Mouse (Mus musculus) neural tube, embryonic 11.5 days (tissue): ENCODE results near the gene Cenpm. TPM values are rescaled to one million over a fixed set of nuclear protein-coding genes. Genes with fewer than 3 reads are reported as not detected.
"Not testable (repeated sequence)": the region's sequence is repeated elsewhere in the genome, so short reads cannot be mapped to it uniquely, and the experiment has no call there.

Experiments used
- ATAC-seq: fragments of 200-750 bp; cut with Nextera tagmentation; 2 replicates; pipeline ENCODE4 v1.8.0; 2017; ENCODE audit warnings: moderate number of reproducible peaks, mild to moderate bottlenecking, moderate TSS enrichment, moderate library complexity; ENCODE audit not compliant: insufficient read depth, low FRiP score, low TSS enrichment
- DNase-seq: peaks from one replicate; pipeline ENCODE4 v3.0.0-alpha.2; 2015; ENCODE audit warnings: low spot score
- H3K27ac ChIP-seq: fragments of 300-500 bp; sonication (generic); 2 replicates; pipeline ENCODE4 v1.5.1; 2014; ENCODE audit warnings: low read depth, mild to moderate bottlenecking, low read length
- H3K27me3 ChIP-seq: fragments of 300-500 bp; sonication (generic); 2 replicates; pipeline ENCODE4 v1.6.1; 2014; ENCODE audit warnings: mild to moderate bottlenecking, low read length, mixed read lengths; ENCODE audit not compliant: control insufficient read depth, insufficient read depth
- H3K36me3 ChIP-seq: fragments of 300-500 bp; sonication (generic); 2 replicates; pipeline ENCODE4 v1.6.1; 2014; ENCODE audit warnings: mild to moderate bottlenecking, low read length, moderate library complexity, mixed read lengths; ENCODE audit not compliant: control insufficient read depth, insufficient read depth
- H3K4me1 ChIP-seq: fragments of 300-500 bp; sonication (generic); 2 replicates; pipeline ENCODE4 v1.6.1; 2014; ENCODE audit warnings: low read length, mixed read lengths; ENCODE audit not compliant: control insufficient read depth, insufficient read depth
- H3K4me2 ChIP-seq: fragments of 300-500 bp; sonication (generic); 2 replicates; pipeline ENCODE4 v1.6.1; 2014; ENCODE audit warnings: low read depth, mild to moderate bottlenecking, moderate library complexity
- H3K4me3 ChIP-seq: fragments of 300-500 bp; sonication (generic); 2 replicates; pipeline ENCODE4 v1.5.1; 2014; ENCODE audit warnings: low read depth, low read length
- H3K9ac ChIP-seq: fragments of 300-500 bp; sonication (generic); 2 replicates; pipeline ENCODE4 v1.6.1; 2014; ENCODE audit warnings: mild to moderate bottlenecking, low read length
- H3K9me3 ChIP-seq: fragments of 300-500 bp; sonication (generic); 2 replicates; pipeline ENCODE4 v1.6.1; 2016; ENCODE audit warnings: low read length; ENCODE audit not compliant: control insufficient read depth
- WGBS: fragments of 180-500 bp; shearing (Covaris S2); extraction: QIAGEN DNeasy Blood & Tissue Kit; methylation state at CpG from one replicate; pipeline ENCODE4 v1.1.7; 2014; 5-methylcytosine and 5-hydroxymethylcytosine counted together
- polyA plus RNA-seq: library from polyadenylated mRNA; unstranded; fragments of >200 nt; fragmentation: Nextera tagmentation; extraction: Ambion mirVana; gene quantifications from 2 replicates; pipeline ENCODE4 v1.2.1, GENCODE M21; 2014

The Cenpm gene
- polyA plus RNA-seq, 1 experiment from 2014 or later: 64.4 TPM

DNA sequence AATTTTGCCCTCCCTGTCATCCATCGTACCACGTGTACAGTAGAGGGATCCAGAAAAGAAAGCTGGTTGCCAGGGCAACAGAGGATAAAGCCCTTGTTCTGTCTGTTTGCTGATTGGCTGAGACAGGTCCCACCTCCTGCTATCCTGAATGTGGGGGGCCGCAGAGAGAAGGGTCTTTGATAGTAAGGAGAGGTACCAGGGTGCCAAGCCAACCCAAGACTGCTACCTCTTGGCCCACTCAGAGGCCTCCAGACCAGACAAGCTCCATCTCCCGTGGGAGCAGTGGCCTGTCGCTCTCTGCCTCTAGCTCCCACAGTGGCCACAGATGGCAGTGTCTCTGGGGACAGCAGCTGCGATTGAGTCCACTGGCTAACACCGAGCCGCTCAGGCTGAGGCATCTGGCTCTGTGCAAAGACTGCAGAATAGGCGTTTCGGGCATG is 11.4 kb upstream of the Cenpm start:
- 34% methylated on average over 10 of the region's 10 CpGs for WGBS
- peak overlapping the region; percentile 67; the same call in 1 of the 2 replicates for H3K27ac ChIP-seq

DNA sequence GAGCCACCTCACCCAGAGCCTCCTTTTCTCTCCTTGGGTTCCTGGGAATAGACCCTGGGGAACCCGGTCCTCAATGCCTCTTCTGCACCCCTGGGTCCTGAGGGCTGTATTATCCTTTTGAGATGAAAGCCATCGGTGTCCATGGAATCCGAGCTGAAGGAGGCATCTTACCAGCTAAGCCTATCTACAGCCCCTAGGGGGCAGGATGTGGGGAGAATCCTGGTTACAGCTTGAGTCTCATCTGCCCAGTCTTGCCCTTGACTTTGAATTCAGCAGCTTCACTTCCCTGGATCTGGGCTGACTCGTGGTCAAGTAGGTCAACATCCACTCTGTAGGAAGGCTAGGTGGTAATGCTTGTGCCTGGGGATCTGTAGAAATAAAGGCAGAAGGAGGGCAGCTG is 10.7 kb upstream of the Cenpm start:
- no peak for DNase-seq
- Histone ChIP-seq H3K4me1 (peaks cover 11% of the 10 kb centered on the region), H3K4me2 (no peak overlapping the region), H3K36me3 (no peaks in the 10 kb centered on the region), H3K9me3 (no peaks in the 10 kb centered on the region), H3K27ac (no peak overlapping the region), H3K9ac (no peak overlapping the region), H3K27me3 (no peaks in the 10 kb centered on the region), H3K4me3 (no peak overlapping the region)
- ATAC-seq: no peak
- 52% methylated on average over 4 of the region's 4 CpGs for WGBS

More for the DNA sequence above, 11.4 kb upstream of the Cenpm start:
- DNase-seq (peak; percentile 75), ATAC-seq (peak; percentile 81)
- Histone ChIP-seq H3K4me3 (peak overlapping the region; percentile 16), H3K9me3 (no peaks in the 10 kb centered on the region), H3K4me2 (peak overlapping the region; percentile 32), H3K9ac (peak overlapping the region; percentile 9), H3K27me3 (no peaks in the 10 kb centered on the region), H3K36me3 (no peaks in the 10 kb centered on the region), H3K4me1 (peaks cover 11% of the 10 kb centered on the region)

DNA sequence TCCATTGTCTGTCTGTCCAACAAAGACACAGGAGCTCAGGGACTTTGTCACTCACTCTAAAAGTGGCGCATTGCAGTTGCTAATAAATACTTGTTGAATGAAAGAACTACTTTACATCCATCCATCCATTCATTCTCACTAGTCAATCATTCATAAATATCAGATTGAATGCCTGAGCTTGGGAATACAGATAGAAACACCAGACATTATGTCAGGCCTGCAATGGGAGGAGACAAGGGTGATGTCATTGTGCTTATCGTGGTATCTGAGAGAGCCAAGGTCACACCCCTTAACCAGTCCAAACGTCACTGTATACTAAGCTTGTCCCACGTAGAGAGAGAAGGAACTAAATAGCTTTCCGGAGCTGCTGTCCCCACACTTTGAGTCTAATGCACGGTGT is 7.5 kb upstream of the Cenpm start, which contains the start of gene 1500009C09Rik:
1500009C09Rik (plus strand) TSS at position 301 of the 400 bp plus-strand sequence.
- no peaks in the 10 kb centered on the region for H3K9me3 ChIP-seq
- no peaks in the 10 kb centered on the region for H3K36me3 ChIP-seq
- no peak within 1 kb of the TSS for H3K9ac ChIP-seq
- no peaks in the 10 kb centered on the region for H3K27me3 ChIP-seq
- H3K4me2 ChIP-seq: no peak within 1 kb of the TSS
- no peak for DNase-seq
- H3K4me1 ChIP-seq: peaks cover 11% of the 10 kb centered on the region
- H3K27ac ChIP-seq: no peak within 1 kb of the TSS
- no peak within 1 kb of the TSS for H3K4me3 ChIP-seq
- no peak for ATAC-seq
- 93% methylated on average over 6 of the region's 6 CpGs for WGBS

DNA sequence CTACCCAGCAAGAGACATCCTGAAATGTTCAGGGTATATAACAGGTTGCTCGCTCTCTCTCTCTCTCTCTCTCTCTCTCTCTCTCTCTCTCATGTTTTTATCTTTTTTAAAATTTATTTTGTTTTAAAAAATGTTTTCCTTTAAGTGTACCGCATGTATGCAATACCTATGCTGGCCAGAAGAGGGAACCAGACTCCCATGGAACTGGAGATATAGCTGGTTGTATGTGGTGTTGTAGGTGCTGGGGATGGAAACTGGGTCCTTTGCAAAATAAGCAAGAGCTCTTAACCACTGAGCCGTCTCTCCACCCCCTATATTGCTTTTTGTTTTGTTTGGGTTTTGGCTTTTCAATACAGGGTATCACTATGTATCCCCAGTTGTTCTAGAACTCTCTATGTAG is 7.0 kb upstream of the Cenpm start:
- H3K9ac ChIP-seq: no peak overlapping the region
- no peak for DNase-seq
- H3K36me3 ChIP-seq: no peaks in the 10 kb centered on the region
- no peaks in the 10 kb centered on the region for H3K27me3 ChIP-seq
- H3K9me3 ChIP-seq: no peaks in the 10 kb centered on the region
- WGBS: 95% methylated on average over 3 of the region's 3 CpGs
- no peak overlapping the region for H3K4me3 ChIP-seq
- no peak for ATAC-seq
- H3K4me2 ChIP-seq: no peak overlapping the region
- H3K27ac ChIP-seq: no peak overlapping the region
- H3K4me1 ChIP-seq: peaks cover 11% of the 10 kb centered on the region

DNA sequence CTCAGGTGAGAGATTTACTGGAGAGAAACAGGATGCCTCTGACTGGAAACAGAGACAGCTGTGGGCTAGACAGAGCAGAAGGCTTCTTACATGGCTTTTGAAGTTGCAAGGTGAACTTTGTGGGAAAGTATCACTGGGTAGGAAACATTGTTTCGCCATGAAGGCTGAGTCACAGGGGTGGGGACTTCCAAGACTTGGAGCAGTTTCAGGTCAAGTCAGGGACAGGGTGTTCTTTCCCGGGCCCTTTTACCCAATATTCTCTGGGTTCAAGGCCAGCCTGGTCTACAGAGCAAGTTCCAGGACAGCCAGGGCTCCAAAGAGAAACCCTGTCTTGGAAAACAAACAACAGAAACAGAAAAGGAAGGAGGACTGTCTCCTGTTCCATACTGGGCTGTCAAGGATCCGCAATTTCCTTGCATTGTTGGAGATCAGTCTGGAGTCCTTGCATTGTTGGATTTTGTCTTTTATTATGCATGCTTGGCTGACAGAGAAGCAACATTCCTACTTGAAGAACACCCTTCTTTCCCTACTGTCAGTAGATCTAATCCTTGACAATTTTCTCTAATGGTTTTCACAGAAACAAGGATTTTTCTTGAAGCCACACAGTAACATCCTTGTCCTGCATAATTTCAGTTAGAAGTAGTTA is 2.7 kb upstream of the Cenpm start:
- H3K4me2 ChIP-seq: no peak overlapping the region
- ATAC-seq (no peak), DNase-seq (no peak)
- H3K9me3 ChIP-seq: no peaks in the 10 kb centered on the region
- WGBS: 87% methylated on average over 3 of the region's 3 CpGs
- no peaks in the 10 kb centered on the region for H3K36me3 ChIP-seq
- H3K27me3 ChIP-seq: no peaks in the 10 kb centered on the region
- no peak overlapping the region for H3K27ac ChIP-seq
- no peak overlapping the region for H3K9ac ChIP-seq
- no peak overlapping the region for H3K4me3 ChIP-seq
- peaks cover 2% of the 10 kb centered on the region; the same call in 1 of the 2 replicates for H3K4me1 ChIP-seq

DNA sequence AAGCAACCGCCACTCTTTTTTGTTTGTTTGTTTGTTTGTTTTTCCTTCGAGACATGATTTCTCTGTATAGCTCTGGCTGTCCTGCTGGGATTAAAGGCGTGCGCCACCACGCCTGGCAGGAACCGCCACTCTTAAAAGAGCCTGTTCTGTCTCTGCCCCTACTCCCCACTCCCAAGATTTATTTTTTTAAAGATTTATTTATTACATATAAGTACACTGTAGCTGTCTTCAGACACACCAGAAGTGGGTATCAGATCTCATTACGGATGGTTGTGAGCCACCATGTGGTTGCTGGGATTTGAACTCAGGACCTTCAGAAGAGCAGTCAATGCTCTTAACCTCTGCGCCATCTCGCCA is 235 bp upstream of the Cenpm start:
- WGBS: 20% methylated on average over 9 of the region's 9 CpGs

DNA sequence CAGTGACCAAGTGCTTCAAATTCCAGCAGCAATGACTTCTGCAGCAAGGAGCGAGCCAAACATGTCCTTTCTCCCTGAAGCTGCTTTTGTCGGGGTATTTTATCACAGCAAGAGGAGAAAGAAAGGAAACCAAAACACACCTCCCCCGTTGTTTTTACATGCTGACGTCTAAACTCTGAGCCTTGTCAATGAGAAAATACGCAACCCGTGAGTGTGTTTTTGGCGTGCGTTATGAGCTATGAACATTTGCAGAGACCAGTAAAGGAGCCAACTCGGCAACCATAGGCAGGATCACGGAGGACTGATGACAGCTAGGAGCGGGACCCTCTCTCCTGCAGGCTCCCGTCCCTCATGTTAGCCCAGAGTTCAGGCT is 820 bp downstream of the Cenpm start:
- H3K4me1 ChIP-seq: peaks cover 2% of the 10 kb centered on the region; the same call in 1 of the 2 replicates
- peak overlapping the region; percentile 49 for H3K9ac ChIP-seq
- peak overlapping the region; percentile 67 for H3K4me3 ChIP-seq
- ATAC-seq (no peak), DNase-seq (no peak)
- peak overlapping the region; percentile 56 for H3K4me2 ChIP-seq
- WGBS: 6% methylated on average over 12 of the region's 12 CpGs
- no peak overlapping the region for H3K27ac ChIP-seq
- H3K36me3 ChIP-seq: no peaks in the 10 kb centered on the region; the same call in 1 of the 2 replicates
- no peaks in the 10 kb centered on the region for H3K27me3 ChIP-seq
- H3K9me3 ChIP-seq: no peaks in the 10 kb centered on the region

More for the DNA sequence above, 235 bp upstream of the Cenpm start:
- Histone ChIP-seq H3K4me3 (peak overlapping the region; percentile 67), H3K27ac (peak overlapping the region; percentile 73; the same call in 1 of the 2 replicates), H3K9ac (peak overlapping the region; percentile 49), H3K4me2 (peak overlapping the region; percentile 56)
- H3K9me3 ChIP-seq, H3K36me3 ChIP-seq, H3K4me1 ChIP-seq, DNase-seq, H3K27me3 ChIP-seq, ATAC-seq: not testable (repeated sequence)

DNA sequence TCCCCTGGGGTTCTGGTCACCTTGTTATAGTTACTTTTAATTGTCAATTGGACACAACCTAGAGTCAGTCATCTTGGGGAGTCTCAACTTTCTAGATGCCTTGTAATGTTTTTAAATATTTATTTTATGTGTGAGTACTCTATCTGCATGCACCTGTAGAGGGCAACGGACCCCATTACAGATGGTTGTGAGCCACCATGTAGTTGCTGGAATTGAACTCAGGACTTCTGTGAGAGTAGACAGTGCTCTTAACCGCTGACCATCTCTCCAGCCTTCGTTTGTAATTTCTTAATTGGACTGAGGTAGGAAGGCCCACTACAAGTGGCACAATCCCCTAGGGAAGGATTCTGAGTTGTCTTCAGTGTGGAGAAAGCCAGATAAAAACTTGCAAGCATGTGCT is 1.2 kb downstream of the Cenpm start:
- Histone ChIP-seq H3K9me3 (no peaks in the 10 kb centered on the region), H3K9ac (0 out of 2 replicates have a peak overlapping the region, but pooled peaks have one; percentile 49), H3K36me3 (no peaks in the 10 kb centered on the region; the same call in 1 of the 2 replicates), H3K4me1 (peaks cover 2% of the 10 kb centered on the region; the same call in 1 of the 2 replicates), H3K27me3 (no peaks in the 10 kb centered on the region), H3K27ac (no peak overlapping the region), H3K4me2 (peak overlapping the region; percentile 56), H3K4me3 (peak overlapping the region; percentile 67)
- ATAC-seq: no peak
- DNase-seq: no peak
- WGBS: 80% methylated on average over 3 of the region's 3 CpGs

DNA sequence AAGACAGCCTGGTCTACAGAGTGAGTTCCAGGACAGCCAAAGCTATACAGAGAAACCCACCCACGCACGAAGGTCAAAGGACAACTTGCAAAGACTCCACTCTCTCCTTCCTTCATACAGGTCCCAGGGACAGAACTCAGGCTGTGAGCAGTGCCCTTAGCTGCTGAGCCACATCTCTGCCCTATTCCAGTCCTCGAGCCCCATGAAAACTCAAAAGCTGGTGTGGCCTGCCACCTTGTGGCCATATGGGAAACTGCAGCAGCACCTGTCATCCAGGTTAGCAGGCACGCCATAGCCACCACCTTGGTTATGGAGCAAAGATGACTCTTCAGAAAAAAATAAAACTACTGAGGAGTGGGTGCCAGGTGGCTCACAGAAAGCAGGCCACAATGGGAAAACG is 8.0 kb downstream of the Cenpm start:
- Histone ChIP-seq H3K9me3 (no peaks in the 10 kb centered on the region), H3K4me2 (no peak overlapping the region), H3K4me1 (no peaks in the 10 kb centered on the region), H3K27me3 (no peaks in the 10 kb centered on the region), H3K27ac (no peak overlapping the region), H3K4me3 (no peak overlapping the region), H3K9ac (no peak overlapping the region), H3K36me3 (no peaks in the 10 kb centered on the region; the same call in 1 of the 2 replicates)
- 0 out of 2 replicates have a peak, but pooled peaks have one; percentile 41 for ATAC-seq
- 20% methylated on average over 5 of the region's 5 CpGs for WGBS
- DNase-seq: peak; percentile 80
